ENCODE assay signal across 8 mouse cellular contexts in the genomic region with DNA sequence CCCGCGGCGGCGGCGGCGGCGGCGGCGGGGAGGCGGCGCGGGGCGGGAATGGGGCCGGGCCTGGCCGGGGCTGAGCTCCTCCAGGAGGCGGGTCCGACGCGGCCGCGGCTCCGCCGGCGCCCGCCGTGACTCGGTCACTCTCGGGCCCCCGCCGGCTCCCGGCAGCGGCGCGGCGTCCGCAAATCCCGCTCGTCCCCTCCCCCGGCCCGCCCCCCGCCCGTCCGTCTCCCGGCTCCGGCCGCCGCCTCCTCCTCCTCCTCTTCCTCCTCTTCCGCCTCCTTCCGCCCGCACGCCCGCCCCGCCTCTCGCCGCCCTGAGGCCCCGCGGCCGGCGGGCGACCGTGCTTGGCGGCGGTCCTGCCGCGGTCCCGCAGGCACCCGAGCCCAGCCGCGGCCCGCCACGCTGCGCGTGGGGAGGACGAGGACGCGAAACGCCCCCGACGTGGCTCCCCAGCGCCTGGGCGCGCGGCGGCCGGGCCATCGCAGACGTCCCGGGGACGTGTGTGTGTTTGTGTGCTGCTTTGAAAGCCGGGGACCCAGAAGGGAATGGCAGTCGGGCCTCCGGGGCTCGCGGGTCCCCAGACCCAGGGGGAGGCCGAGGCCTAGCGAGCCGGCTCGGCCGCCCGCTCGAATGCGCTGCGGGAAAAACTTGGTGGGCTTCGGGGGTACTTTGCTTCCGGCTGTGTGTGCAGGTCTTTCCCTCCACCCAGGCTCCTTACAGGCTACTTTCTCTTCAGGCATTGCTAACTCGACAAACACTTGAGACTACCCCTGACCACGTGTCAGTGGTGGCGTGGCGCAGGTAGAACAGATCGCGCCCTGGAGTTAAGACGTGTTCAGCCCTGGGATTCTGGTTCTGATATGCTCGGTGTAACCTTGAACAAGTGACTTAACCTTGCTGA. TPM values are rescaled to one million over a fixed set of nuclear protein-coding genes. Genes with fewer than 3 reads are reported as not detected.
DNase-seq lines count a peak whose midpoint lies in the region.

A gene (minus strand): TSS at position 199 of the 901 bp plus-strand sequence.

- H3K27me3 ChIP-seq in hindbrain, embryonic 10.5 days (ENCODE audit: insufficient read depth, poor library complexity, severe bottlenecking): no peaks in the 10 kb centered on the region

- peak; percentile 69 for DNase-seq in MN1 (ENCODE audit: low spot score)
- DNase-seq in cerebellum, adult 9-10 months: peak; percentile 69
- peak in 1 of 2 experiments; percentile 50 for DNase-seq in frontal cortex, adult 2 months (ENCODE audit: extremely low spot score in 1 of 2, low spot score in 1 of 2)
- peak; percentile 76 for DNase-seq in hindbrain, embryonic 10.5 days (ENCODE audit: low spot score)
- DNase-seq in layer of hippocampus, postnatal 10 days (ENCODE audit: low spot score in 2 of 2): peak; percentile 61 to 78
- DNase-seq in lung, postnatal 10 days: peak; percentile 79
- DNase-seq in ovary, postnatal 36 days (ENCODE audit: low spot score): peak; percentile 84
- peak; percentile 79 for DNase-seq in thymus, postnatal 25 days

- WGBS in hindbrain, embryonic 10.5 days: under 1% methylated on average over 96 of the region's 113 CpGs

- peaks cover 35% of the 10 kb centered on the region for H3K4me1 ChIP-seq in hindbrain, embryonic 10.5 days (replicated peaks)

- H3K9me3 ChIP-seq in hindbrain, embryonic 10.5 days: no peaks in the 10 kb centered on the region

- H3K36me3 ChIP-seq in hindbrain, embryonic 10.5 days: peaks cover 14% of the 10 kb centered on the region; the same call in 1 of the 2 replicates

- H3K4me3 ChIP-seq in hindbrain, embryonic 10.5 days: peak within 1 kb of the TSS; percentile 97

- peak within 1 kb of the TSS; percentile 99 for H3K27ac ChIP-seq in hindbrain, embryonic 10.5 days

RNA-seq across cellular contexts. Expression of the gene that starts here (rescaled TPM):
- 73.0 and 89.1 TPM in 2 replicates for polyA plus RNA-seq in frontal cortex, adult 2 months (2012; rRNA removed)
- 24.2 and 28.7 TPM in 2 replicates for polyA plus RNA-seq in hindbrain, embryonic 10.5 days (2016; fragmentation: Nextera tagmentation; extraction: Ambion mirVana)
- 10 to 100 TPM; 63.3 to 65.6 TPM for total RNA-seq in layer of hippocampus, postnatal 10 days (2021)
